Mouse (Mus musculus) heart, adult 8-10 months (tissue): ENCODE measurements at regions not wholly inside any gene's neighbourhood (a gene's known extent, or its start where the extent isn't known, plus 50 kb on each side); places are given as distances from the start of the nearest gene placed in this dataset.

Experiments
- DNase-seq: peaks from one replicate; pipeline ENCODE4 v3.0.0; 2022; ENCODE audit warnings: low spot score

DNA sequence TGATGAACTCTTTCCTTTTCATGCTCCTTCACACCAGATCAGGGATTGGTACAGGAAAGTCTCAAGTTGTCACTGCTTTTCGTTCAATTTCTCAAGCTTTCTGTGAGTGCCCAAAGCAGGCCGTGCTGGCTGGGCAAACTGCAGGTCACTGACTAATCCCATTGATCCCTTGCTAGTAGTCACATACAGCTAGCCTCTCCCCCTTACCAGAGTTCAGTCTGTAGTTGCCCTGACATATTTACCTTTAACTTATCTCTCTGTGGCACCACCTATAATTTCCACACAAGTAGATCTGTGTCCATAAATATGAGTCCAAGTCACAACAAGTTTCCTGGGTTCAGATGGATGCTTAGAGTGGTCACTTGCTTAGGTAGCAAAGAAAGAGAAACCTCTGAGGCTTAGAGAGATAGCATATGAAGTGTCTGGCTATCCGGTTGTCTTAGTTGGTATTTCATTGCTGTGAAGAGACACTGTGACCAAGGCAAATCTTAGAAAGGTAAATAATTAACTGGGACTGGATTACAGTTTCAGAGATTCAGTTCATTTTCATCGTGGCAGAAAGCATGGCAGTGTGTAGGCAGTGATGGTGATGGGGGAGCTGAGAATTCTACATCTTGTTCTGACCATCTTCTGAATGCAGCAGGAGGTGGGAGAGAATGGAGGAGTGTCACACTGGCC, 362.8 kb upstream of the Pcsk5 start:
- DNase-seq: no peak

GRCm38 (mm10) chr19:18189102-18189742, 351.8 kb upstream of the Pcsk5 start:
- DNase-seq: no peak

DNA sequence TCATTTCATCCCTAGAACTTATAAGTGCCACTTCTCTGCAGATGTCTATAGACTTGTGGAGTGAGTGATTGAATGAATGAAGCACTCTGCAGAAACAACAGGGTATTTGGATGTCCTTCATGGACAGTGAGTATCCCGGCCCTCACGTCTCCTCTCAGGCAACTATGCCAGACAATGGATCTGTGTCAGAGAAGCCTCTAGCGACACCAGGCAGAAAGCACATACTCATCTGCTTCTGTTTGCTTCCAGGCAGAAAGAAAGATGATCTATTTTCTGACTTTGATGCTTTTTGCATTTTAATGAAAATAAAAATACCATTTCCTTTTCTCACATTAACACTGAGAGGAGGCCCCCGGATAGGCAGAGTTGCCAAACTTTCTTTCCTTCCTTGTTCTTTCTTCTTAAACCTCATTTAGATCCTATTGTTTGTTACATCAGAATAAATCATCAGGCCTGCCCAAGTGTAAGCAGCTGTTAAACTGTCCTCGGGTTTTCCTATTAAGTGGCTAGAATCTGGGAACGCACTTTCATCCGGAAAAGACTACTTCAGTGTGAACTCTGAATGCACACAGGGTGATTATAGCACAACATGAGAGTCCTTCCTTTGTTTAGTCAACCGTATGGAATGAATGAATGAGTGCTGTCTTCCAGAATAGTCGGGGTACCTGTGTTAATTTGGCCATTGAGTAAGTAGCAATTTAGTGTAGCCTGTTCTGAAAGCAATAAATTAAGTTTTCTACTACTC, 350.9 kb upstream of the Pcsk5 start:
- DNase-seq: no peak

- no peak for DNase-seq
Measured at GRCm38 (mm10) chr19:18185767-18186554, 348.5 kb upstream of the Pcsk5 start.

DNA sequence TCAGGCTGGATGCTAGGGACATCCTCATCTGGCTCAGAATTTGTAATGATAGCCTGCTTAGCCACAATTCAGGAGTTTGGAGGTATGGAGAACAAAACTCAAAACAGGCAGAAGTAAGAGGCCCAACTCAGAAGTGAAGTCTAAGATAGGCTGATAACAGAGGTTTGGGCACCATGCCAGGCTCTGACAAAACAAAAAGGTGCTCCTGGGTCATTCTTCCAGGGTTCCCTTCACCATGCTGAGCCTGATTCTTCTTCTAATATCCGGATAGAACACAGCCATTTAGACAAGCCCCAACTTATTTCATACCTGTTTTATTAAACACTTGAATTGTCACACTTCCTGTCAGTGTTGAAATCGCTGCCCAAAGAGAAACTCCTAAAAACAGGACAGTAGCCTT, 347.8 kb upstream of the Pcsk5 start:
- DNase-seq: no peak

DNA sequence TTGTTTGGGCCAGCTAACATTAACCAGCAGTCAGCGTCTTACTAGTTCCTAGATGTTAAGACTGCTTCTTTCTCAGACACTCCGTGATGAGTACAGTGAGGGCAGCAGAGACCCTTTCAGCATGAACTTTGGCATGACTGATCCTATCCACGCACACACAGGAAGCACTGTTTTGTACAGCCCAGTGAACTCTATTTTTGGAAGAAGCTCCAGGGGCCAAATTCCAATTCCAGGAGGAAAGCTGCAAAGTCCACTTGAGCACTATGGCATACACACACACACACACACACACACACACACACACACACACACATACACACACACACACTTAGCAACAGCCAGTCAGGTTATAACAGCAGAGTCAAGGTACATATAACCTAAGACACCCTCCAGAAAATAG, 338.8 kb upstream of the Pcsk5 start:
- no peak for DNase-seq

- DNase-seq: no peak
Measured at GRCm38 (mm10) chr19:18146494-18146893, 309.1 kb upstream of the Pcsk5 start.

DNA sequence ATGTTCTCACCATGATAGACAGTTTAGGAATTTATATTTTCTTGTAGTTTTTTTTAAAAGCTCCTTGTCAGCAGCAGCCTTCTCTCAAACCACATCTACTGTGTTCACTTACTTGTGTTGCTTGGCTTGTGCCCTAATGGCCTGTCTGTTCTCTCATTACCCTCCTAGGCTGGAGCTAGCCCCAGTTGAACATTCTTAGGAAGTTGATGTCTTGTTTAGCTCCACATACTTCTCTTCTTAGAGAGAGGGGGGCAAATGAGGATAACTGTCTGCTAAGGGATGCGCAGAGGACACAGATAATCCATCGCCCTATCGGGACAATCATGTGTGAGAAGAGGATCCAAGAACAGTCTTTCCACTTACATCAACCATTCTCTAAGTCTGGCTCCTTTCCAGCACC, 293.5 kb upstream of the Pcsk5 start:
- no peak for DNase-seq

- peak; percentile 42 for DNase-seq
Measured at GRCm38 (mm10) chr19:18128786-18129185, 291.4 kb upstream of the Pcsk5 start.

DNA sequence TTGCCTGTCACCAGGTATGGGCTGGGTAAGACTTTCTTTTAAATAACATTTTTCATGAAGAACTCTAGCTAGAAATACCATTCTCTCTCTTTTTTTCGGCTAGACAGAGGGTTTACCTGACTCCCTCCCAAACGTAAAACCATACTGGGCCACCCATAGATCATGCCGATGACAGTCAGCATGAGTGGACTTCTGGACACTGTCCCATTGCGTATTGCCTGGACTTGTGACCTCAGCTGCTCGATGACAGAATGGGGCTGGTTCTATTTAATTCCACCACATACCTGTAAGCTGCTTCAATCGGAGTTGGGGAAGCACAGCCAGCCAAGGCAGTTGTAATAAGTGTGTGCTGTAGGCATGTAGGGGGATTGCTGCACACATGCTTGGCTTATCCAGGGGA, 268.8 kb upstream of the Pcsk5 start:
- no peak for DNase-seq

DNA sequence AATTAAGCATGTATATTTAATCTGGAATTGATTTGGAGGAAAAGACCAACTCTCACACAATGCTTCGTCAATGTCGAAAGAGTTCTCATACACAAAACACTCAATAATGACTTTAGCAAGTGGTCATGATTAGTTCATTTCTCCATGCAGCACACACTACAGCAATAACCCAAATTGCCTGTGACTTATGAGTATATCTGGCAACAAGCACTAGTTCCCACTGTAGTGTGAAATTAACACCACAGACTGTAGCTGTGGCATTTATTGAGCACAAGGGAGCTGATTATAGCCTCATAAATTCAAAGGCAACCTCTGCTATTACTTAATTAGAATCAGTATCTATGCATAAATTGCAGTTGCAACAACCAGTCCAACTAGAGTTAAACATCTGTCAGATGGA, 267.2 kb upstream of the Pcsk5 start:
- no peak for DNase-seq

- DNase-seq: peak; percentile 4
Measured at GRCm38 (mm10) chr19:18101423-18102341, 264.2 kb upstream of the Pcsk5 start.

DNA sequence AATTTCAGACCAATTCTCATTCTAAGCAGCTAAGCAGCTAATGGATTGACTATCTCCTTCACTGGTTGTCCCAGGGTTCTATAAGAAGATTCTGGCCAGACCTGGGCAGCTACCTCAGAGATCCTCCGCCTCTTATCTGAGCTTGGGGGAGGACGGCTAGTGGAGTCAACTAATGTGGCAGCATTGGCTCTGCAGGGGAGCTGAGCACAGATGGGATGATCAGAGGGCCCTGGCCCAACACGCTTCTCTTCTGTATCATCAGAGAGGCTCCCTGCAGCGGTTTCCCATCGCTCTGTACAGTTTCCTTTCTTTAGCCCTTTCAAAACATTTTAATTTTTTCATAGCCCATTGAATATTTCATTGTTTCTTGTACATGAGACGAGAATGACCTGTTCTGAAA, 245.9 kb upstream of the Pcsk5 start:
- DNase-seq: no peak

GRCm38 (mm10) chr19:18068919-18069318, 231.5 kb upstream of the Pcsk5 start:
- DNase-seq: no peak

DNA sequence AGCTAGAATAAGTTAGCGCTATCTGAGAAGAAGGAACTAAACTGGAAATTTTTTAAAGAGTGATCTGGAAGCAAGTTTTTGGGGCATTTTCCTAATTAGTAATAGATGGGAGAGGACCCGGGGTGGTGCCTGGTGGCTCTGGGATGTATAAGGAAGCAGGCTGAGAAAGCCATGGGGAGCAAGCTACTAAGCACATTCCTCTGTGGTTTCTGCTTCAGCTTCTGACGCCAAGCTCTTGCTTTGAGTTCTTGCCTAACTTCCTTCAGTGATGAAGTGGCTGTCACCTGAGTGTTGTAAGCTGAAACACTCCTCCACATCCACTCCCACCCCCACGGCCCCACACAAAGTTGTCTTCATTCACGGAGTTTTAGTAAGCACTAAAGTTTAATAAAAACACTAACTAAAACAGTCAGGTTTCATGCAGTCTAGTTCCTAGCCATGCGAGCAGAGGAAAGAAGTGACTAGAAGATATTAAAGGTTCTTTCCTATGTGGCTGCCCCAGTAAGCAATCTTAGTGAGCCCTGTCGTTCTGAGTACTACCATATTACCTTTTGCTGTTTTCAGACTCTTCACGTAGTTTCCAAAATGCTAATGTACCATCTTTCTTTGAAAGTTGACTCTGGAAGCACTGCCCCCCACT, 230.5 kb upstream of the Pcsk5 start:
- DNase-seq: no peak

DNA sequence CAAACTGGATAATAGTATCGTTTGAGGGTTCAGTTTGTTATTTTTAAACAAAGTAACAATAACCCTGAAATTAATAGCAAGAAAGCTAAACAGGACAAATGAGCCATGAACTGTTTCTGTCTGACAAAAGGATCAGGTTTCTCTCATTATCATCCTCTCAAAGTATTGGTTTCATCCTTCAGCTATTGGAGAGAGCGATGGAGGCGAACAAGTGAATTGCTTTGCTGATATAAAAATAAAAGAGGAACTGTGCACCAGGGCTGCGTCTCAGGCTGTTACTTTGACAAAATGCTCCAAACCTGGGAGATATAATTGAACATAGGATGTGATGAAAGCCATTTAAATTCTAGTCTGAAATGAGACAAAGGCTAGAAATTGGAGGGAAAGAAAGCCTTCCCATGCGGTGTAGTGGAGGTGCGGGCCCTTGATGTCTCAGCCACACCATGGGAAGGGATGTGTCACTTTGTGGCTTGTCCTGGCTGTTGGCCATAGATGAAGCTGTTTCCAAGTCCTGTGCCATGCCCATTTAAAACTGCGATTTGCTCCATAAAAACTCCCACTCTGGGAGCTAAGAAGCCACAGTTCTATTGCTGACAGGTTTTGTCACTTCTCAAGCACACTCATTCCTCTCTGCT, 219.9 kb upstream of the Pcsk5 start:
- DNase-seq: no peak

GRCm38 (mm10) chr19:18056414-18057254, 219.2 kb upstream of the Pcsk5 start:
- no peak for DNase-seq

- DNase-seq: no peak
Measured at GRCm38 (mm10) chr19:18050353-18050752, 212.9 kb upstream of the Pcsk5 start.

DNA sequence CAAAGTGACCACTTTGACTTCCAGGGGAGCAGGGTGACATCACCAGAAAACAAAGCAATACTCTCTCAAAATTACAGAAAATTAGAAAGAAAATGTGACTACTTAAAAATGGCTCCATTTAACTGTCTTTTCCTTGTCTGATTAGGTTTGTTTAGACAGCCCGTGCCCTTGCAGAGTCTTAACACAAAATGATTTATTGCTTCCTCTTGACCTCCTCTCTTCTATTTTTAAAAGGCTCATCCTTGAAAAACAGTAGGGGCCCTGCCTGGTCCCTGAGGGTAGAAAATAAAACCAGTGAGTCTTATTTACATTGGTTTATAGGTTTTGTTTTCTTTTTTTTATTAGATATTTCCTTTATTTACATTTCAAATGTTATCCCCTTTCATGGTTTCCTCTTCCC, 196.8 kb upstream of the Pcsk5 start:
- no peak for DNase-seq
